Mouse (Mus musculus) adrenal gland, adult 2 months (tissue): ENCODE measurements around the gene Zfp422. TPM values are rescaled to one million over a fixed set of nuclear protein-coding genes. Genes with fewer than 3 reads are reported as not detected.

Experiments used
- DNase-seq: peaks from one replicate; pipeline ENCODE4 v3.0.0; 2021
- long read RNA-seq: library from polyadenylated mRNA; stranded (forward); transcript quantifications from one replicate; pipeline ENCODE4 v2.0.0, GENCODE M21; 2021
- polyA plus RNA-seq: library from polyadenylated mRNA; depleted of rRNA; stranded (reverse); fragments of >200 nt; gene quantifications from 2 replicates; pipeline ENCODE4 v1.2.3, GENCODE M21; 2012; rRNA removed
- total RNA-seq, 2 experiments: library from RNA; stranded (reverse); gene quantifications; 2 replicates each; pipeline ENCODE4 v1.2.3; 2021

Zfp422 gene
- total RNA-seq (10 to 100 TPM; 14.8 to 22.9 TPM), polyA plus RNA-seq (5.0 and 6.6 TPM in 2 replicates)
- long read RNA-seq, transcript Zfp422-202 (2 exons, 3,187 nt): major isoform, 18 of 25 reads
- long read RNA-seq, transcript Zfp422-201 (2 exons, 2,375 nt): minor isoform, 5 of 25 reads
- long read RNA-seq, partial matches to known transcripts: 0 of 25 reads
- long read RNA-seq, other reads (novel, unspliced or antisense): 2 of 25 reads

GRCm38 (mm10) chr6:116628539-116629171 is at the start of gene Zfp422:
Zfp422 (minus strand) TSS chr6:116628999.
- DNase-seq: peak; percentile 79

GRCm38 (mm10) chr6:116677321-116677720 is 48.5 kb upstream of the Zfp422 start:
- no peak for DNase-seq

- no peak for DNase-seq
Measured at GRCm38 (mm10) chr6:116676355-116676913, 47.6 kb upstream of the Zfp422 start.

- no peak for DNase-seq
Measured at GRCm38 (mm10) chr6:116674283-116674886, 45.6 kb upstream of the Zfp422 start.

GRCm38 (mm10) chr6:116673471-116674282 is 44.9 kb upstream of the Zfp422 start, which contains the start of gene Rassf4:
Rassf4 (minus strand) TSS chr6:116673952.
- DNase-seq: peak; percentile 87

GRCm38 (mm10) chr6:116672349-116672748 is 43.5 kb upstream of the Zfp422 start:
- no peak for DNase-seq

- no peak for DNase-seq
Measured at GRCm38 (mm10) chr6:116671768-116672167, 43.0 kb upstream of the Zfp422 start.

GRCm38 (mm10) chr6:116671031-116671430 is 42.2 kb upstream of the Zfp422 start:
- no peak for DNase-seq

GRCm38 (mm10) chr6:116670144-116670543 is 41.3 kb upstream of the Zfp422 start:
- peak; percentile 26 for DNase-seq

- no peak for DNase-seq
Measured at GRCm38 (mm10) chr6:116668682-116669470, 40.1 kb upstream of the Zfp422 start.

GRCm38 (mm10) chr6:116667382-116667781 is 38.6 kb upstream of the Zfp422 start:
- no peak for DNase-seq

- DNase-seq: no peak
Measured at GRCm38 (mm10) chr6:116666892-116667291, 38.1 kb upstream of the Zfp422 start.

- no peak for DNase-seq
Measured at GRCm38 (mm10) chr6:116666085-116666750, 37.4 kb upstream of the Zfp422 start.

GRCm38 (mm10) chr6:116664830-116665229 is 36.0 kb upstream of the Zfp422 start:
- DNase-seq: no peak

- no peak for DNase-seq
Measured at GRCm38 (mm10) chr6:116664031-116664430, 35.2 kb upstream of the Zfp422 start.

- no peak for DNase-seq
Measured at GRCm38 (mm10) chr6:116663364-116663763, 34.6 kb upstream of the Zfp422 start.

- peak; percentile 34 for DNase-seq
Measured at GRCm38 (mm10) chr6:116653684-116654454, 25.1 kb upstream of the Zfp422 start.

GRCm38 (mm10) chr6:116653191-116653590 is 24.4 kb upstream of the Zfp422 start:
- no peak for DNase-seq

GRCm38 (mm10) chr6:116651437-116652118 is 22.8 kb upstream of the Zfp422 start:
- DNase-seq: peak; percentile 55
